Mouse (Mus musculus) megakaryocyte, embryonic 14.5 days (primary cell): ENCODE data around the gene Cecr2.

Source experiments
- FLI1 ChIP-seq: IDR thresholded peaks from 2 replicates; pipeline ENCODE4 v1.6.1; 2012; ENCODE audit warnings: low read length, inconsistent platforms, mixed read lengths
- GATA1 ChIP-seq: IDR thresholded peaks from 3 replicates; pipeline ENCODE4 v1.6.1; 2012; ENCODE audit warnings: mixed read lengths, low read length, inconsistent platforms, borderline replicate concordance

DNA sequence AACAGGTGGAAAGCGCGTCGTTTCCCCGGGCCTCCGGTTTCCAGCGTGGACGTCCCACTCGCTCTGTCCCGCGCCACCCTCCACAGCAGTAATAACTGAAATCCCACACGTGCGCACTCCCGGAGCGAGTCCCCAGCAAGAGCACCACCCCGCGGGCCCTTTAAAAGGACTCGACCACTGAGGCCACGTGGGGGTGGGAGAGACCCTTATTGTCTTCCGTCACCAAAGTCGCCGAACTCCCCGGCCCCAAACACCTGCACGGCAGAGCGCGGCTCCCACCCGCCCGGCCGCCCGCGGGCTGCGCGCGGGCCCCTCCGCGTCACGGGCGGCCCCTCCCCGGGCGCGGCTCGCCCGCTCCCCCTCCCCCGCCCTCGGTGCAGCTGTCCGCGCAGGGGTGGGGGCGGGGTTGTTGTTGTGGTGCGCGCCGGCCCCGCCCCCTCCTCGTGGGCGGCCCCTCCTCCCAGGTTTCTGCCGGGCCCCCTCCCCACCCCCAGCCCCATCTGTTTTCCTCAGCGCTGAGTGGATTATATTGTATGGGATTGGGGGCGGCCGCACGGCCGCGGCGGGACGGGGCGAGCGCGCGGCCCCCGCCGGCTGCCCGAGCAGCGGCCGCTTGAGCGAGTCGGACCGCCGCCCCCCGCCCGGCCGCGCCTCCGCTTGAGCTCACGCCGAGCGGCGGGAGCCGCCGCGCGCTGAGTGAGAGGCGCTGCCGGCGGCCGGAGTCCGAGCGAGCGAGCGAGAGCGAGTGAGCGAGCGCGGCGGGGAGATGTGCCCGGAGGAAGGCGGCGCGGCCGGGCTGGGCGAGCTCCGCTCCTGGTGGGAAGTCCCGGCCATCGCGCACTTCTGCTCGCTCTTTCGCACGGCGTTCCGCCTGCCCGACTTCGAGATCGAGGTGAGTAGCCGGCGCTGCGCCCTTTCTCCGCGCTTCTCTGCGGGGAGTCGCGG lies at the start of gene Cecr2:
- TF ChIP-seq GATA1 (no peak), FLI1 (no peak)
